Mouse (Mus musculus): Measurements from ENCODE around the gene Actn4. TPM values are rescaled to one million over a fixed set of nuclear protein-coding genes. Genes with fewer than 3 reads are reported as not detected.
A peak's percentile ranks its signal among the peaks of the same experiment; 100 is the strongest.
"Not testable (repeated sequence)": the region's sequence is repeated elsewhere in the genome, so short reads cannot be mapped to it uniquely, and the experiment has no call there.

The Actn4 gene
- total RNA-seq, 2 experiments from 2014 or later: 123 to 132 TPM

DNA sequence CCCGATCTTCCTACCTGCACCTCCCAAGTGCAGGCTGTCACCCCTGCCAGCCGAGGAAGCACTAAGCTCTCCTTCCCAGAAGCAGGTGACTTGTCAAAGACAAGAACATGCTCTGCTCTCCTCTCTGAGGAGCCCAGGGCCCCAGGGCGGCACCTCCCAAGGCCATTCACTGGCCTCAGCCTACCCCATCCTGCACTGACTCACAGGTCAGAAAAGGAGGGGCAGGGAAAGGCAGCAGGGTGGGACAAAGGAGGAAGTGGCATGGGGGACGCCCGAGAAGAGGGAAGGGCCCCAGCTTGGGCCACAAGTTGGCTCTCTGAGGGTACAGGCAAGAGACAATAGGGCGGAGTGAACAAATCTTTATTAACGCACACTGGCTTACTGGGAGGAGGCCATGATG lies 8.9 kb upstream of the Actn4 start:
- DNase-seq (ENCODE audit: low spot score in 2 of 2): no peak

DNA sequence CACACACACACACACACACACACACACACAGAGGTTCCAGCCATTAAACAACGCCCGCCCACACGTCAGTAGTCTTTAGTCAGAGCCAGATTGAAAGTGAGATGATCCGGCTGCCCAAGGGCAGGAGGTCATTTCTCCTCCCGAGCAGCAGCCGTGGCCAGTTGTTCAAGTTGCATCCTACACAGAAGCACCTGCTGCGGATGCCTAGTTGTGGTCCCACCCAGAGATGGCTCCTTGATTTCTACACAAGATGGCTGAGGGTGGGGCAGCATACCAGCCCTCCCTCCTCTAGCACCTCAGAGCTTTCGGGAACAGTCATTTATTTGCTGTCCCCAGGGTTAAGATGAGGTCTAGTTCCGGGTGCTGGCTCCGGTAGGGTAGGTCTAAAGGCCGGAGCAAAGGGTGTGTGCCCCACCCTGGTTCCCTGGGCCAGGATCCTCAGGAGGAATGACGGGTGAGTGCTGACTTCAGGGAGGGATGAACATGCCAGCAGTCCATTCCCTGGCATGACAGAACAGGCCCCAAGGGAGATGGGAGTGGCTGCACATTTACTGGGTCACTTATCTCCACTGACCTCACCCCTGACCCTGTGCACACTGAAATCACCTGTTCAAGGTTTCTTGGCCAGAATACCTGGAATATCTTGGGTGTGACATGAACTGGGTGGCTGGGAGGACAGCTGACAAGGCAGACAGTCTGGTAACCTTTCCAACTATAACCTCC lies 7.7 kb upstream of the Actn4 start:
- DNase-seq (ENCODE audit: low spot score in 2 of 2): no peak

DNA sequence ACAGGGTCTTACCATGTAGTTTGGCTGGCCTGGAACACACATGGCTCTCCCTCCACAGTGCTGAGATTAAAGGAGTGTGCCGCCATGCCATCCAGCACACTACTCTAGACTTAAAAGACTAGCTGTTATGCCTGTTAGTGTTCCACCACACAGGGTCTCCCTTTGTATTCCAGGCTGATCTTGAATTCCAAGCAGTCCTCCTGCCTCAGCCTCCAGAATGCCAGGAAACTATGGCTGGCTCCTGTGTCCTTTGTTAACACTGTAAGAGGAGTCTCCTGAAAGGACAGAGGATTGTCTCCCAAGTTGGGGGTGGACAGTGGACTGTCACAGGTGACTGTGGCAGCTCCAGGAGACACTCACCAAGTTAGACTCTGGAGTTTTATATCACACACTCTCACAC lies 7.1 kb upstream of the Actn4 start:
- no peak for DNase-seq (ENCODE audit: low spot score in 2 of 2)

DNA sequence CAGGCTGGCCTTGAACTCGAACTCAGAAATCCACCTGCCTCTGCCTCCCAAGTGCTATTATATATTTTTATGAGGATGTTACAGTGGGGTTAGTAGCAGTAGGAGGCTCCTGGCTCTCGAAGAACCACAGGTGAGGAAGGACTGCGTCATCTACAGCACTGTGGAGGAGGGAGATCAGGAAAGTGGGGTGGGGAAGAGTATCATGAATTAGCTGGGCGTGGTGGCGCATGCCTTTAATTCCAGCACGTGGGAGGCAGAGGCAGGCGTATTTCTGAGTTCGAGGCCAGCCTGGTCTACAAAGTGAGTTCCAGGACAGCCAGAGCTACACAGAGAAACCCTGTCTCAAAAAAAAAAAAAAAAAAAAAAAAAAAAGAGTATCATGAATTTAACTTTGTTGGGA lies 6.0 kb upstream of the Actn4 start:
- DNase-seq (ENCODE audit: low spot score in 2 of 2): not testable (repeated sequence)

DNA sequence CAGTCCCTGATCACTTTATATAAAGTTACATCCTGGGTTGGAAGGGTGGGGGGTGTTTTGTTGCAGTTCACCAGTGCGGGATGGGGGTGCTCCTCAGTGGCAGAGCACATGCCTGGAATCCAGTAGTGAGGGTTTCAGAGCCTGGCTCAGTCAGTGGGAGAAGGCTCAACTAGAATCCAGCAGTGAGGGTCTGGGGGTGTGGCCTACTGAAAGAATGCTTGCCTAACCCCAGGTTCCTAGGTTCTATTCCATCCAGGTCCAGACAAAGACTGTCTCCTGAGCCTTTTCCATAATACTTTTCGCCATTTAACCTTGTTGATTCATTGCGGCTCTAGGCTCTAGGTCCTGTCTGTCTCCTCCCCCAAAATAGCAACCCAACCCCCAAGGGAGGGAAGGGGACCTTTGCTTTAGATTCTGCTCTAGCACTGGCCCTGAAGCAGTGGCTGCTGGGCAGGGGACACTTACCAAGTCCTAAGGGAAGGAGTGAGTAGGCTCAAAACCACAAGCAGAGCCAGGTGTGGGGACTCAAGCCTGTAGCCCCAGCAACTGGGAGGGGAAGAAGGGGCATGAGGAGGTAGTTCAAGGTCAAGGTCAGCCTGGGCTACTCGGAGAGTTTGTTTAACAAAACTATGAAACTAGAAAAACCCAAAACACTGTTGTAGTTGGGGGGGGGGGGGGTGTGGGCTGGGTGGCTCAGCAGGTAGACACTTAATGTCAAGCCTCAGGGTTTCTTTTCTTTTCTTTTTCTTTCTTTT lies 4.8 kb upstream of the Actn4 start:
- DNase-seq (ENCODE audit: low spot score in 2 of 2): no peak

DNA sequence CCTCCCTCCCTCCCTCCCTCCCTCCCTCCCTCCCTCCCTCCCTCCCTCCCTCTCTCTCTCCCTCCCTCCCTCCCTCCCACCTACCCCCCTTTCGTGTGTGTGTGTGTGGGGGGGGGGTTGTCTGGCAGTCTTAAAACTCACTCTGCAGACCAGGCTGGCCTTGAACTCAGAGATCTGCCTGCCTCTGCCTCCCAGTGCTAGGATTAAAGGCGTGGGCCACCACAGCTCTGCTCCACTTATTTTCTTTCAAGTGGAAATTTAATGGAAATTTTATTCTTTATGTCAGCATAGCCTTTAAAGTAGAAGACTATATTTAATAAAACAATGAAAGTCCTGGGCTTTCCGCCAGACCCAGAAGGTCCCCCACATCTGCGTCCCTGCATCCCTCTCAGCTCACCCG lies 4.0 kb upstream of the Actn4 start:
- DNase-seq (ENCODE audit: low spot score in 2 of 2): no peak

DNA sequence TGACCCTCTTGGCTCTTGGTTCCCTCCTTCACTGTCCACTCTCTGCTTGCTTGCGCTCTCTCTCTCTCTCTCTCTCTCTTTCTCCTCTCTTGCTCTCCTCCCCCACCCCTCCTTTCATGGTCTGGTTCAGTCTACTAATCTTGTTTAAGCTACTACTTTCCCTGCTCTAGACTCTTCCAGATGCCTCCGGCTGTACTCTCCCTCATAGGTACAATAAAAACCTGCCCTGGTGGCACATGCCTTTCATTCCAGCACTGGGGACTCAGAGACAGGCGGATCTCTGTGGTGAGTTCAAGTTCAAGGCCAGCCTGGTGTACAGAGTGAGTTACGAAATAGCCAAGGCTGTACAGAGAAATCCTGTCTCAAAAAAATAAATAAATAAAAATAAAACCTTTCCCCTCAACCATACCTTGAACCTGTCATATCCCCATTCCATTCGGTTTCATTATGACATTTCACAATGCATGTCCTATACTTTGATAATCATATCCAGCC lies 3.3 kb upstream of the Actn4 start:
- DNase-seq (ENCODE audit: low spot score in 2 of 2): no peak

DNA sequence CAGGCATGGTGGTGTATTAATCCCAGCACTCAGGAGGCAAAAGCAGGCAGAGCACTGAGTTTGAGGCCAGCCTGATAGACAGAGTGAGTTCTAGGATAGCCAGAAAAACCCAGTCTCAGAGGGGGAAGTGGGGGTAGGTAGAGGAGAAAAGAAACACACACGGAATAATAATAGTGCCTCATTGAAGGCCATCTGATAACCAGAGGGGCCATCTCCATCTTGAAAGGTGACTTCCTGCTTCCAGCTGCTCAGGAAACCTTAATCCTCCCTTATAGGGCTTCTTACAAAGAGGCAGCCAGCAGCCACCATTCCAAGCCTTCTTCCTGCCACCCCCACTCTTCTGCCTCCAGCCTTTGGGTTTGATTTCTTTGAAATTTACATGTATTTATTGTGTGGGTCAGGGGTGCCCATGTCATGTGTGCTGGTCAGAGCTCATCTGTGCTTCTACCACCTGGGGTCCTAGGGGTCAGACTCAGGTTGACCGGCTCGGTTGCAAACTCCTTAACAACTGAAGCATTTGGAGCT lies 1.3 kb upstream of the Actn4 start:
- DNase-seq (ENCODE audit: low spot score in 2 of 2): no peak

DNA sequence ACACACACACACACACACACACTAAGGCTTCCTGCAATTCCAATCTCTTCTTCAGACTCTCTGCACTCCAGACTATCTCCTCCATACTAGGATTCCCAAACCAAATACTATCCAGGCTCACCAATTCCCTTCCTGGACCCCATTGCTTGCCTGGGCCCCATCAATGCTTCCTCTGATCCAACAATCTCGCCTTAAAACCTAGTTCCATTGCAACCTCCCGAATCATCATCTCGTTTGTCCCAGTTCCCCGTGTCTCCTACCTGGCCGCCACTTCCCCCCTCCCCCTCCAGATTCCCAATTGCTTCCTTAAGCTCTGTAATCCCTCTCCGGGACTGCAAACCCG lies 585 bp downstream of the Actn4 start:
- DNase-seq (ENCODE audit: low spot score in 2 of 2): no peak

DNA sequence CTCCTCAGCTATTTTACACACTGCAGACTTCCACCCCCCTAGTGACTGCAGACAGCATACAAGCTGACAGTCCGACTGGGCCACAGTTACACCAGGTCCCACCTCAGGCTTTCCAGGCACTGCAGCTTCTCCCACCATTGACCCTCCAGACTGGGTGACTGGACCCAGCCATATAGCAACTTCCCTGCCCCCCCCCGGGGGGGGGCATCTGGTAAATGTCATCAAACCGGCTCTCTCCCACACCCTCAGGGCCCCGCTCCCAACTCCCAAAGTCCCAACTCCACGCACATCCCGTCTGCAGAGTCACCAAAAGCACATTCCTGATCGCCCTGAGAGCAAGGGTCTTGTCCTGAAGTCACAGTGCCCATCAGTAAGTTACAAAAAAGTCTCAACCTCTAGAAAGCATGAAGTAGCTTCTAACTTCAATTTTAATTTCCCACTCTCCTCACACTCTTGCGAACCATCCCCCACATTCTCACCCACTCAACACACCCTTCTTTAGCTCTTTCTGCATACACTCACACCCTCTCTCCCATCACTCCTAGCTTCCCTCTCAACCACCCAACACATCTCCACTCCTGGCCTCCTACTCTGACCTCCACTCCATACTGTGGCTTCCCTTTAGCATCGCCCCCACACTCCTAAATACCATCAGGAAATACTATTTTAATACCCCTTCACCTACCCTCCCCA lies 1.6 kb downstream of the Actn4 start:
- no peak for DNase-seq (ENCODE audit: low spot score in 2 of 2)

DNA sequence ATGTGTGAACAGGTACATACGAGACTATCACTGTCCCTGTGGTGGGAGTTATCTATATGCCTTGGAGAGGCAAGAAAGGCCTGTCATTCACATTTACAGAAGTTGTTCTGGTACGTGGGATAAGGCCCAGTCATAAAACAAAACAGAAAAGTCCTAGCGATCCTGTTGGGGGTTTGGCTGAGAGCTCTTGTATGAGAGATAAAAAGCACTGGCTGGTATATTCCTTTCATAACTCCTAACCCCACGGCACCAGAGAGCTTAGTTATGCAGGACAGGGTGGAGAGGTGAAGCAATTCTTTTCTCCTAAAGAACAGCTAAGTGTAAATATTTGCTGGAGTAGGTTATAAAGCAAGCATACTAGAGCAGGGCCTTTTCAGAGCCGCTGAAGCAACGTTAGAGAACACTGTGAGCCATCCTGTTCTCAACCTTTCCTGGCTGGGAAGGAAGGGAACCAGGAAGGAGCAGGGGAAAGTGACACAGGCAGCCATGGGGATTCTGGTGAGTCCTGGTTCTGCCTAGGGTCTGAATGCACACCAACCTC lies 2.6 kb downstream of the Actn4 start:
- DNase-seq (ENCODE audit: low spot score in 2 of 2): no peak

DNA sequence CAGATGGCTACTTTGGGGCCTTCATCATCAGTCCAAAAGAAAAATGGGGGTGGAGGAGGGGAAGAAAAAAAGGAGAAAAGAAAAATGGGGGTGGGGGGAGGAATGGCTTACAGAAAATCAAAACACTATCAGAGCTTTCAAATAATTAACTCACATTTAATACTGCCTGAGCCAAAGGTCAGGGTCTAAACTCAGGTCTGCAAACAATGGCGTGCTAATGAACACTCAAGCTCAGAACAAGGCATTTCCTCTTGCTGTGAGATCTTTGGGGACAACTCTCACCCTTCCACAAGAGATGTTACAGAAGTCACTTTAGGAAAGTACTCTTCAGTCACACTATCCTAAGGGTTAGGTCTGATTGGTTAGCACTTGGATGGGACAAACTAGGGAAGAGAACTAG lies 3.4 kb downstream of the Actn4 start:
- no peak for DNase-seq (ENCODE audit: low spot score in 2 of 2)

DNA sequence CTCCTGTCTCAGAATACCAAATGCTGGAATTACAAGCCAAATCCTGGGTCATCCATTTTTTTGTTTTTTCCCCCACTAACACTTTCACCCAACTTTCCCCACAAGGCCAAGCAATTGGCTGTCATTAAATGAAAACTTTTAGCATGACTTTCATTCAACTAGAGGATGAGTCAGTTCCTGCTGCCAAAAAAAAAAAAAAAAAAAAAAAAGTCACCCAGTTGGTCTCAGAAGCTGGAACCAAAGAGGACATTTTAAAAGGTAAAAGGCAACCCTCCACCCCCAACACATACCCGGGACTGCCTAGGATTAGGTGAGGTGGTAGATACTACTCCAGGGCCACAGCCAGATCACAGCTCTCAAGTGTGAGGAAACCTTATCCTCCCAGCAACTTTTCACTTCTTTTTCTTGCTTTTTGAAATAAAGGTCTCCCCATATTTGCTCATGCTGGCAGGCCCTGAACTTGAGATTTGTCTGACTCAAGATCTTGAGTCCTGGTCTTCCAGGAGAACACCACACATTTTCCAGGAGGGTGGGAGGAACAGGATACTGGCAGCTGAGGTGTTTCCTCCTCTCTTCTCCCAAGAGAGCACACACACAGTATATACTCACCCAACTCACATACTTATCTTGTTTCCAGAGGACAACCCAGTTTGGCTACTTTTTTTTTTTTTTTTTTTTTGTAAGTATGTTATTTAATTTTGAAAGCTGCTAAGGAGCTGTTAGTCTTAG lies 4.0 kb downstream of the Actn4 start:
- DNase-seq (ENCODE audit: low spot score in 2 of 2): no peak

DNA sequence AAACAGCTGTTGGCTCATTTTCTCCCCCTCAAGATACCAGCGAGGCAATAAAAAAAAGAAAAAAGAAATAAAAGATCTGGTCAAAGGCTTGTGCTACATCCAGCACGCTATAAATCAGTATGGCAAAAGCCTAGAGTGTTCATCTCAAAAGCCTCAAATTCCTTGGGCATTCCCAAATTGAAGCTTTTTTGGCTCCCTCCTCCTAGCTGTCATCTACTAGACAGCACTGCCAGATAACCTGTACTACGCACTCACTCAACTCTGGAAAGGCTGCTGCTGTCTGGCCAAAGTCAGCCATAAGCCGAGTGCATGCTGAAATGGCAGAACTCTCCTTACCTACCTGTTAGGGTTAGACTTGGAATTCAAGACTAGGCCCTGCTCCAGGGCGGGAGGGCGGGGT lies 4.9 kb downstream of the Actn4 start:
- no peak for DNase-seq (ENCODE audit: low spot score in 2 of 2)

DNA sequence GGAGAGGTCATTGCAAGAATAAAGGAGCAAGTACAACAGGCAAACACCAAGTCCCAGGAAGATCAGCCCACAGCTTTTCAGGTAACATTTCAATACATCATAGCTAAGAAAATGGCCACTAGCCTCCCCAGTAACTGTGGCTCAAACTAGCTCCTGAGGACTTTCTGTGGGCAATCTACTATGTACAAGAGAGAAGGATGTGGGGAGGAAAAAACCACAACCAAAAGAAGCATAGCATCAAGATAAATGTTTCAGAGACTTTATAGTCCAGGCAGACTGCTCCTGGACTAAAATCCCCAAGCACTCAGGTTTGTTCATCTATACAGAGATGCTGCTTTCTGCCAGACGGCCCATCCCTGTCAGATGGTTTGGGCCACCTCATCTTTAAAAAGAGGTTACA lies 5.9 kb downstream of the Actn4 start:
- no peak for DNase-seq (ENCODE audit: low spot score in 2 of 2)

DNA sequence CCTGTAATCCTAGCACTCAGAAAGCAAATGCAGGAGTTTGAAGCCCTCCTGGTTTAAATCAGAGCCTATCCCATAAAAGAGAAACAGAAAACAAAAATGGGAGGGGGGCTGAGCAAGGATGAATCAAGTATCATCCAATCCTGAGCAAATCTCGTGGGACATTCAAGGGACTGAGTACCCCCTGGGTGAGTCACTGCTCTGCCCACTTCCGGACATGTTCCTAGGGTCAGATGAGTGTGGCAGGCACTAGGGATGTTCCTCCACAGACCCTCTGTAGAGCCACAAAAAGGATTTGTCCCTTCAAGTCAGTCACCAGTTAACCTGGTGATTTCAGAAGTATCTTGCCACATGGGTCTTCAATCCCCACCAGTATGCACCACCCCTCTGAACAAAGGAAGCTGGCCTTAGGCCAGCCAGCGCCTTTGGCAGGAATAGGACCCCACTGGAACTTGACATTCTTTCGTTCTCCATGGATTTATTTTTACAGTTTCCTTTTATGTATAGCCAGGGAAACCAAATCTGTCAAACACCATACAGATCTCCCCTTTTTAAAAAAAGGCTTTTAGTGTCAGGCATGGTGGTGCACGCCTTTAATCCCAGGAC lies 6.7 kb downstream of the Actn4 start:
- DNase-seq (ENCODE audit: low spot score in 2 of 2): no peak

DNA sequence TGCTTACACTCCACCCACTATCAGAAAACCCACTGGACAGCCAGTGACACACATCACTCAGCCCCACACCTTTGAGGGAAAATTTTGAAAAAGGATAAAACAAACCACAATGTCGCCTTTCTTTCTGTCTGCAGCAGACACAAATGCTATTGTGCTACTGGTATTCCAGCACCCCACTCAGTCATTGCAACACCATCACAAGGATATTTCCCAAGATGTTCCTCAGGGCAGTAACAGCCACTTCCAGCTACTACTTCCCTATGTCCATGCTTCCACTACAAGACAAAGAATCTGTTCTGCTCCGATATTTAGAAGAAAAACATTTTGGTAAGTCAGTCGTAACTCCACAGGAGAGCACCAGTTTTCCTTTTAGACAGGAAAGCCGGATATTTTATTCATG lies 7.4 kb downstream of the Actn4 start:
- no peak for DNase-seq (ENCODE audit: low spot score in 2 of 2)

DNA sequence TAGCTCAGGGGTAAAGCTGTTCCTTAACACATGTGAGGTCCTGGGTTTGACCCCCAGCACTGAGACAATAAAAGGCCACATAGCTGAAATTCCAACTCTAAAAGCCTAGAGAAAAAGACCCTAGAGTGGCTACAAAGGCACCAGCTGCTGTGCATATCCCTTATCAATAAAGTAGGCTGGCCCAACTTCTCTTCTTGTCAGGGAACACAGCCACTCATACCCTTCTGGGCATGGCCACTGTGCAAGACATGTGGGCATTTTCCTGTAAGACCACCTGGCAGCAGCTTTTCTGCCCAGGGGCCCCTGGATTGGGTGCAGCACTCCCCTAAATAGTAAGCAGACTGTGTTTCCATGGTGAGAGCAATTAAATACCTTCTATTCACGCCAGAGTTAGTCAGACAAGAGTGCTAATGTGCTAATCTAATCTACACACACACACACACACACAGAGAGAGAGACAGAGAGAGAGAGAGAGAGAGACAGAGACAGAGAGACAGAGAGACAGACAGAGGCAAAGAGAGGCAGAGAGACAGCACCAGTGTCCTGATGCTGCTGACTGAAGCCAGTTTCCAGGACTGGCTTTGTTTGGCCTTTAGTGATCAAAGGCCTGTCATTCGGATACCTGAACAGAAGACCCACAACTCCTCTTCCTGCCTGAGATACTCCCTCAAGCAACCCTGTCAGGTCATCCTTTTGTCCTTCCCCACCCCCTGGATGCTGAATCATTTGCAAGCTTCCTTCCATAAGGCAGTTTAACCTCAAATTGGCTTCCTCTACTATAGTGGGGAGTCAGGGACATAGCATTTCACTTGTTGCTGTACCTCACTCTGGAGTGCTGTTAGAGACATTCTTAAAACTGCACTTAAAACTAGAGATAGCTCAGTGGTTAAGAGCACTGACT lies 8.4 kb downstream of the Actn4 start:
- DNase-seq (ENCODE audit: low spot score in 2 of 2): peak in 1 of 2 experiments; percentile 5

DNA sequence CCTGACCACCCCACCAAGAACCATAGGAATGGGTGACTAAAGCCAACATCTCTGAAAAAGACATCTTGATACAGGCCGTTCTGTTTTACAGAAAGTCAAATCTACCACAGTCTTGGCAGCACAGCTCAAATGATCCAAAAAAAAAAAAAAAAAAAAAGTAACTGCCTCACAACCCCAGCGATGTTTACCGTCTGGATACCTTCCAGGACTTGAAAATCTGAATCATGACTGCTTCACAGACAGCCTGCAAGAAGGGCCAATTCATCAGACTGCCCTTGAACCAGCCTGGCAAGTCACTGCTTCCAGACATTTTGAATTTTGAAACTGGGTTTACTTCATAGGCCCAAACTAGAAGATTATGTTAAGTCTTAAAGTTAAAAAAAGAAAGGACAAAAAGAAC lies 9.4 kb downstream of the Actn4 start:
- DNase-seq (ENCODE audit: low spot score in 2 of 2): no peak

DNA sequence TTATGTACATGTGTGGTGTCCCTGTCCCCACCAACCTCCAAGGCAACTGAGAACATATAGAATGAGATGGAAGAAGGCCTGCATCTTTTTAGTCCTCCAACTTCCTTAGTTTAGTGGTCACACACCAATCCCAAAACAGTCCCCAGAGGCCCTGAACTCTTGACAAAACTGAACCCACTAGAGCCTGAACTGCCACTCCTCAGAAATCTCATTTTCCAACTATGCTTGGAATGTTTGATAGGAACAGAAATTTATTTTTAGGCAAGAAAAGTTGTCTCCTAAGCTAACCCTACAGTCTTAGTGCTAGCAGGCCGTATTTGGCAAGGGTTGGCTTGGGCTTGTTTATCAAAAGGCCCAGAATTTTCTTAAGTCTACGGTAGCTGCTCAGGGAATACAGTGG lies 10.4 kb downstream of the Actn4 start:
- DNase-seq (ENCODE audit: low spot score in 2 of 2): no peak

Measured in layer of hippocampus, postnatal 14 days (tissue).